Mouse (Mus musculus): ENCODE measurements around the gene Socs2. TPM values are rescaled to one million over a fixed set of nuclear protein-coding genes. Genes with fewer than 3 reads are reported as not detected.

Socs2 gene
- polyA plus RNA-seq, 1 experiment, result 27.5 TPM

- no peak for TF ChIP-seq MYOD1 (IDR thresholded peaks at IDR 0.05; ENCODE audit: control insufficient read depth in 1 of 3, insufficient read length in 2 of 3, low read depth in 2 of 3)
- TF ChIP-seq TCF3 (IDR thresholded peaks at IDR 0.05; ENCODE audit: insufficient read length, low read depth), result no peak
- no peak for TF ChIP-seq TCF12 (IDR thresholded peaks at IDR 0.05; ENCODE audit: insufficient read depth, poor library complexity, severe bottlenecking)
- TF ChIP-seq E2F4 (IDR thresholded peaks at IDR 0.05; ENCODE audit: insufficient read depth), result no peak
- H3K4me3 ChIP-seq, result no peak overlapping the region
- no peak overlapping the region for H3K4me2 ChIP-seq (ENCODE audit: low read depth)
- H3ac ChIP-seq (ENCODE audit: control insufficient read depth, insufficient read length), result no peak overlapping the region
- peaks cover 21% of the 10 kb centered on the region for H3K79me2 ChIP-seq (ENCODE audit: control insufficient read depth, insufficient read depth)
- no peaks in the 10 kb centered on the region for H3K27me3 ChIP-seq (ENCODE audit: control insufficient read depth, insufficient read depth, insufficient read length)
- peaks cover 26% of the 10 kb centered on the region for H3K36me3 ChIP-seq (ENCODE audit: control insufficient read depth, insufficient read depth)
Measured at GRCm38 (mm10) chr10:95410709-95411108, 6.3 kb downstream of the Socs2 start.

GRCm38 (mm10) chr10:95410209-95410608, 6.8 kb downstream of the Socs2 start:
- no peaks in the 10 kb centered on the region for H3K27me3 ChIP-seq (ENCODE audit: control insufficient read depth, insufficient read depth, insufficient read length)
- peaks cover 19% of the 10 kb centered on the region for H3K79me2 ChIP-seq (ENCODE audit: control insufficient read depth, insufficient read depth)
- peaks cover 26% of the 10 kb centered on the region for H3K36me3 ChIP-seq (ENCODE audit: control insufficient read depth, insufficient read depth)
- no peak overlapping the region for H3ac ChIP-seq (ENCODE audit: control insufficient read depth, insufficient read length)
- TF ChIP-seq TCF12 (IDR thresholded peaks at IDR 0.05; ENCODE audit: insufficient read depth, poor library complexity, severe bottlenecking) (no peak), USF1 (IDR thresholded peaks at IDR 0.05; ENCODE audit: low read depth) (no peak), MYOG (IDR thresholded peaks at IDR 0.05; ENCODE audit: control insufficient read depth in 1 of 3, insufficient read depth in 1 of 3, insufficient read length in 2 of 3, low read depth in 2 of 3) (no peak), REST (IDR thresholded peaks at IDR 0.05; ENCODE audit: insufficient read depth, insufficient read length) (no peak), POLR2A (IDR thresholded peaks at IDR 0.05; ENCODE audit: insufficient read length, low read depth) (no peak), E2F4 (IDR thresholded peaks at IDR 0.05; ENCODE audit: insufficient read depth) (no peak), MYOD1 (IDR thresholded peaks at IDR 0.05; ENCODE audit: control insufficient read depth in 1 of 3, insufficient read length in 2 of 3, low read depth in 2 of 3) (no peak), TCF3 (IDR thresholded peaks at IDR 0.05; ENCODE audit: insufficient read length, low read depth) (no peak), POLR2AphosphoS2 (IDR thresholded peaks at IDR 0.05; ENCODE audit: insufficient read length, low read depth) (no peak), CEBPB (IDR thresholded peaks at IDR 0.05; ENCODE audit: insufficient read depth, poor library complexity, severe bottlenecking) (no peak)
- H3K4me3 ChIP-seq, result peak overlapping the region; percentile 1
- peak overlapping the region; percentile 68 for H3K4me2 ChIP-seq (ENCODE audit: low read depth)

GRCm38 (mm10) chr10:95409149-95409548, 7.8 kb downstream of the Socs2 start:
- H3K4me2 ChIP-seq (ENCODE audit: low read depth), result peak overlapping the region; percentile 68
- H3K79me2 ChIP-seq (ENCODE audit: control insufficient read depth, insufficient read depth), result peaks cover 15% of the 10 kb centered on the region
- H3K27me3 ChIP-seq (ENCODE audit: control insufficient read depth, insufficient read depth, insufficient read length), result no peaks in the 10 kb centered on the region
- H3K36me3 ChIP-seq (ENCODE audit: control insufficient read depth, insufficient read depth), result peaks cover 26% of the 10 kb centered on the region
- H3ac ChIP-seq (ENCODE audit: control insufficient read depth, insufficient read length), result no peak overlapping the region
- peak; percentile 55 for TF ChIP-seq TCF12 (IDR thresholded peaks at IDR 0.05; ENCODE audit: insufficient read depth, poor library complexity, severe bottlenecking)
- peak; percentile 59 for TF ChIP-seq TCF3 (IDR thresholded peaks at IDR 0.05; ENCODE audit: insufficient read length, low read depth)
- peak in 2 of 3 experiments; percentile 89 to 97 for TF ChIP-seq MYOG (IDR thresholded peaks at IDR 0.05; ENCODE audit: control insufficient read depth in 1 of 3, insufficient read depth in 1 of 3, insufficient read length in 2 of 3, low read depth in 2 of 3)
- TF ChIP-seq MYOD1 (IDR thresholded peaks at IDR 0.05; ENCODE audit: control insufficient read depth in 1 of 3, insufficient read length in 2 of 3, low read depth in 2 of 3), result peak; percentile 35 to 96 (median 94)
- no peak for TF ChIP-seq REST (IDR thresholded peaks at IDR 0.05; ENCODE audit: insufficient read depth, insufficient read length)
- peak overlapping the region; percentile 1 for H3K4me3 ChIP-seq

- no peaks in the 10 kb centered on the region for H3K27me3 ChIP-seq (ENCODE audit: control insufficient read depth, insufficient read depth, insufficient read length)
- TF ChIP-seq SRF (IDR thresholded peaks at IDR 0.05; ENCODE audit: control insufficient read depth, insufficient read length, low read depth), result no peak
- TF ChIP-seq E2F4 (IDR thresholded peaks at IDR 0.05; ENCODE audit: insufficient read depth), result no peak
- TF ChIP-seq CEBPB (IDR thresholded peaks at IDR 0.05; ENCODE audit: insufficient read depth, poor library complexity, severe bottlenecking), result no peak
- TF ChIP-seq POLR2A (IDR thresholded peaks at IDR 0.05; ENCODE audit: insufficient read length, low read depth), result peak; percentile 17
- TF ChIP-seq TCF3 (IDR thresholded peaks at IDR 0.05; ENCODE audit: insufficient read length, low read depth), result no peak
- no peak for TF ChIP-seq POLR2AphosphoS2 (IDR thresholded peaks at IDR 0.05; ENCODE audit: insufficient read length, low read depth)
- TF ChIP-seq TCF12 (IDR thresholded peaks at IDR 0.05; ENCODE audit: insufficient read depth, poor library complexity, severe bottlenecking), result no peak
- no peak for TF ChIP-seq USF1 (IDR thresholded peaks at IDR 0.05; ENCODE audit: low read depth)
- peak in 1 of 3 experiments; percentile 52 for TF ChIP-seq MYOG (IDR thresholded peaks at IDR 0.05; ENCODE audit: control insufficient read depth in 1 of 3, insufficient read depth in 1 of 3, insufficient read length in 2 of 3, low read depth in 2 of 3)
- peak in 2 of 3 experiments; percentile 22 to 60 for TF ChIP-seq MYOD1 (IDR thresholded peaks at IDR 0.05; ENCODE audit: control insufficient read depth in 1 of 3, insufficient read length in 2 of 3, low read depth in 2 of 3)
- peaks cover 26% of the 10 kb centered on the region for H3K36me3 ChIP-seq (ENCODE audit: control insufficient read depth, insufficient read depth)
Measured at GRCm38 (mm10) chr10:95408487-95408886, 8.5 kb downstream of the Socs2 start.

GRCm38 (mm10) chr10:95407541-95408160, 9.3 kb downstream of the Socs2 start:
- no peak overlapping the region for H3ac ChIP-seq (ENCODE audit: control insufficient read depth, insufficient read length)
- peaks cover 8% of the 10 kb centered on the region for H3K79me2 ChIP-seq (ENCODE audit: control insufficient read depth, insufficient read depth)
- H3K4me2 ChIP-seq (ENCODE audit: low read depth), result peak overlapping the region; percentile 68
- peaks cover 26% of the 10 kb centered on the region for H3K36me3 ChIP-seq (ENCODE audit: control insufficient read depth, insufficient read depth)
- no peak overlapping the region for H3K4me3 ChIP-seq
- TF ChIP-seq POLR2AphosphoS2 (IDR thresholded peaks at IDR 0.05; ENCODE audit: insufficient read length, low read depth), result peak; percentile 12
- TF ChIP-seq MYOD1 (IDR thresholded peaks at IDR 0.05; ENCODE audit: control insufficient read depth in 1 of 3, insufficient read length in 2 of 3, low read depth in 2 of 3), result peak in 2 of 3 experiments; percentile 60 to 73
- TF ChIP-seq MYOG (IDR thresholded peaks at IDR 0.05; ENCODE audit: control insufficient read depth in 1 of 3, insufficient read depth in 1 of 3, insufficient read length in 2 of 3, low read depth in 2 of 3), result peak in 2 of 3 experiments; percentile 16 to 79
- no peak for TF ChIP-seq USF1 (IDR thresholded peaks at IDR 0.05; ENCODE audit: low read depth)
- TF ChIP-seq MAX (IDR thresholded peaks at IDR 0.05; ENCODE audit: low read depth), result no peak
- TF ChIP-seq SRF (IDR thresholded peaks at IDR 0.05; ENCODE audit: control insufficient read depth, insufficient read length, low read depth), result no peak
- H3K27me3 ChIP-seq (ENCODE audit: control insufficient read depth, insufficient read depth, insufficient read length), result no peaks in the 10 kb centered on the region

More at GRCm38 (mm10) chr10:95408487-95408886, 8.5 kb downstream of the Socs2 start:
- Histone ChIP-seq H3K4me2 (ENCODE audit: low read depth) (peak overlapping the region; percentile 68), H3K79me2 (ENCODE audit: control insufficient read depth, insufficient read depth) (peaks cover 9% of the 10 kb centered on the region), H3ac (ENCODE audit: control insufficient read depth, insufficient read length) (no peak overlapping the region), H3K4me3 (no peak overlapping the region)

Measured in myocyte (in vitro differentiated cells).